Mouse (Mus musculus) kidney, postnatal 0 days (tissue): ENCODE data around the gene Tradd. TPM values are rescaled to one million over a fixed set of nuclear protein-coding genes. Genes with fewer than 3 reads are reported as not detected.
A peak's percentile ranks its signal among the peaks of the same experiment; 100 is the strongest.
"Not testable (repeated sequence)": the region's sequence is repeated elsewhere in the genome, so short reads cannot be mapped to it uniquely, and the experiment has no call there.

Source experiments
- ATAC-seq: fragments of 200-750 bp; cut with Nextera tagmentation; replicated peaks from 2 replicates; pipeline ENCODE4 v1.8.0; 2017; ENCODE audit warnings: low read depth, moderate number of reproducible peaks, moderate TSS enrichment, moderate library complexity; ENCODE audit not compliant: low FRiP score
- DNase-seq: peaks from one replicate; pipeline ENCODE4 v3.0.0-alpha.2; 2016; ENCODE audit warnings: low spot score
- H3K27ac ChIP-seq: fragments of 300-500 bp; sonication (generic); 2 replicates; pipeline ENCODE4 v1.5.1; 2014; ENCODE audit warnings: mild to moderate bottlenecking
- H3K27me3 ChIP-seq: fragments of 300-500 bp; sonication (generic); 2 replicates; pipeline ENCODE4 v1.6.1; 2014; ENCODE audit warnings: low read length, mixed read lengths; ENCODE audit not compliant: insufficient read depth
- H3K36me3 ChIP-seq: fragments of 300-500 bp; sonication (generic); 2 replicates; pipeline ENCODE4 v1.6.1; 2014; ENCODE audit warnings: low read length, mixed read lengths; ENCODE audit not compliant: insufficient read depth
- H3K4me1 ChIP-seq: fragments of 300-500 bp; sonication (generic); replicated peaks from 2 replicates; pipeline ENCODE4 v1.6.1; 2014; ENCODE audit warnings: antibody characterized with exemption, low read length, mixed read lengths; ENCODE audit not compliant: insufficient read depth
- H3K4me2 ChIP-seq: fragments of 300-500 bp; sonication (generic); 2 replicates; pipeline ENCODE4 v1.6.1; 2014; ENCODE audit warnings: mild to moderate bottlenecking, low read length, moderate library complexity, mixed read lengths
- H3K4me3 ChIP-seq: fragments of 300-500 bp; sonication (generic); replicated peaks from 2 replicates; pipeline ENCODE4 v1.5.1; 2014; ENCODE audit warnings: low read depth, low read length
- H3K9ac ChIP-seq: fragments of 300-500 bp; sonication (generic); 2 replicates; pipeline ENCODE4 v1.6.1; 2014; ENCODE audit warnings: low read depth, low read length
- H3K9me3 ChIP-seq: fragments of 300-500 bp; sonication (generic); replicated peaks from 2 replicates; pipeline ENCODE4 v1.6.1; 2016; ENCODE audit warnings: low read length, inconsistent platforms, mixed read lengths
- CTCF ChIP-seq: IDR thresholded peaks from 2 replicates; pipeline ENCODE4 v1.5.1; 2016; ENCODE audit warnings: antibody characterized with exemption, low read depth, mild to moderate bottlenecking, moderate library complexity
- WGBS: fragments of 180-500 bp; shearing (Covaris S2); extraction: QIAGEN DNeasy Blood & Tissue Kit; methylation state at CpG from one replicate; pipeline ENCODE4 v1.1.7; 2014; 5-methylcytosine and 5-hydroxymethylcytosine counted together
- polyA plus RNA-seq: library from polyadenylated mRNA; unstranded; fragments of >200 nt; fragmentation: Nextera tagmentation; extraction: Ambion mirVana; gene quantifications from 2 replicates; pipeline ENCODE4 v1.2.1, GENCODE M21; 2015

The Tradd gene
- polyA plus RNA-seq, 1 experiment from 2014 or later: 21.8 TPM

DNA sequence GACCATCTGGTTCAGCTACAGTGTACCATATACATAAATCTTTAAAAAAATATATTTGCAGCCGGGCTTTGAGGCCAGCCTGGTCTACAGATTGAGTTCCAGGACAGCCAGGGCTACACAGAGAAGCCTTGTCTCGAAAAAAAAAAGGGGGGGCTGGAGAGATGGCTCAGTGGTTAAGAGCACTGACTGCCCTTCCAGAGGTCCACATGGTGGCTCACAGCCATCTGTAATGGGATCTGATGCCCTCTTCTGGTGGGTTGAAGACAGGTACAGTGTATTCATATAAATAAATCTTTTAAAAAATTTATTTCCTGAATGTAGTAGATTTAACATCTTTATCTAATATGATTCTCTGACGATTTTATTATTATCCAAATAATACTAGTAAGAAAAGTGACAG, 27.4 kb upstream of the Tradd start:
- not testable (repeated sequence) for ATAC-seq, H3K27ac ChIP-seq, H3K4me3 ChIP-seq, H3K4me2 ChIP-seq, H3K9me3 ChIP-seq, H3K36me3 ChIP-seq, H3K27me3 ChIP-seq, H3K9ac ChIP-seq, DNase-seq
- WGBS: 73% methylated on average over 3 of the region's 3 CpGs
- TF ChIP-seq CTCF: peak; percentile 33; the same call in 1 of the 2 replicates
- peaks cover 18% of the 10 kb centered on the region for H3K4me1 ChIP-seq

DNA sequence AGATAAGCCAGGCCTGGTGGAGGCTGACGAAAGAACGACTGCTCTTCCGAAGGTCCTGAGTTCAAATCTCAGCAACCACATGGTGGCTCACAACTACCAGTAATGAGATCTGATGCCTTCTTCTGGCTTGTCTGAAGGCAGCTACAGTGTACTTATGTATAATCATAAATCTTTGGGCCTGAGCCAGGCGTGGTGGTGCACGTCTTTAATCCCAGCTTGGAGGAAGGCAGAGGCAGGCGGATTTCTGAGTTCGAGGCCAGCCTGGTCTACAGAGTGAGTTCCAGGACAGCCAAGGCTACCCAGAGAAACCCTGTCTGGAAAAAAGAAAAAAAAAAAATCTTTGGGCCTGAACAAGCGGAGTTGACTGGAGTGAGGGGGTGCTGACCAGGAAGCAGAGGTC, 27.0 kb upstream of the Tradd start:
- not testable (repeated sequence) for H3K27me3 ChIP-seq, H3K36me3 ChIP-seq, H3K27ac ChIP-seq, DNase-seq, H3K4me2 ChIP-seq, H3K4me3 ChIP-seq, H3K9ac ChIP-seq, ATAC-seq, H3K9me3 ChIP-seq
- peaks cover 18% of the 10 kb centered on the region for H3K4me1 ChIP-seq
- 80% methylated on average over 8 of the region's 8 CpGs for WGBS

DNA sequence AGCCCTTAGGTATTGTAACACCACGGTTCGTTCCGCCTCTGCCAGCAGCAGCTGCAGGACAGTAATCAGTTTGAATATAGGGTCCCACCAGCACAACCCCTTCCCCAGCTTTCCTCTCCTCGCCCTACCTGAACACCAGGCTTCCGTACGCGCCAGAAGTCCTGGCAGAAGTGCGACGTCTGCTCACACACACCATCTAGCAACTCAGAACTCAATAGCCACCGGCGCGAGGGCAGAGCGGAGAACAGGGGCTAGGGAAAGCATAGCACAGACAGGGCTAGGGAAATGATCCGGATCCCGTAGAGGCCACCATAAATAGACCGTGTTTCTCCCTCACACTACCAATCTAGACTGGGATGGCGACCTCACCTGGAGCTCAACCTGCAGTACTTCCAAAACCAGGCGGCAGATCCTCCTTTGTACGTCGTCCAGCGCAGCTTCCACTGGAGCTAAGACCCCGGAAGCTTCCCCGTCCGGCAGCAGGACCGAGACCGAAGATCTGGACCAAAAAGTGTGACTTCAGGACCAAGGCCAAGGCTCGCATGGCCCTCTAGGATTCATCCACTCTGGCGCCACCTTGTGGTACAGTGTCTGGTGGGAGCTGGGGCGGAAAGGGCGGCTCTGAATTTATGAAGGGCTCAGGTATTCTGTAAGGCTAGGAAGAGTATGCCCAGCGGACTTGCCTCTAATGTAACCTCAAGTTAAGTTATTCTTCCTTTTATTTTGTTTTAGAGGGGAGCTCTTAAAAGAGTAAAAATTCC, 26.3 kb upstream of the Tradd start:
- WGBS: 9% methylated on average over 31 of the region's 31 CpGs
- H3K4me3 ChIP-seq: peak overlapping the region; percentile 49; the same call in 1 of the 2 replicates
- peaks cover 18% of the 10 kb centered on the region for H3K4me1 ChIP-seq
- ATAC-seq (no peak), DNase-seq (peak; percentile 94)
- H3K27ac ChIP-seq: no peak overlapping the region
- no peaks in the 10 kb centered on the region for H3K9me3 ChIP-seq
- peak; percentile 97 for TF ChIP-seq CTCF
- peak overlapping the region; percentile 81 for H3K4me2 ChIP-seq
- H3K36me3 ChIP-seq: no peaks in the 10 kb centered on the region
- H3K27me3 ChIP-seq: peaks cover 4% of the 10 kb centered on the region; the same call in 1 of the 2 replicates
- no peak overlapping the region for H3K9ac ChIP-seq

- H3K27me3 ChIP-seq: peaks cover 4% of the 10 kb centered on the region; the same call in 1 of the 2 replicates
- peak within 1 kb of the TSS; percentile 49 for H3K4me3 ChIP-seq
- H3K9me3 ChIP-seq: no peaks in the 10 kb centered on the region
- TF ChIP-seq CTCF: peak; percentile 69
- no peaks in the 10 kb centered on the region for H3K36me3 ChIP-seq
- H3K9ac ChIP-seq: peak within 1 kb of the TSS; percentile 46; the same call in 1 of the 2 replicates
- peak within 1 kb of the TSS; percentile 71 for H3K27ac ChIP-seq
- ATAC-seq (peak; percentile 53), DNase-seq (peak; percentile 58)
- H3K4me2 ChIP-seq: peak within 1 kb of the TSS; percentile 81
- peaks cover 18% of the 10 kb centered on the region for H3K4me1 ChIP-seq
- WGBS: 4% methylated on average over 43 of the region's 43 CpGs
Measured at GRCm38 (mm10) chr8:105289805-105290460, 25.5 kb upstream of the Tradd start, which contains the start of gene 4931428F04Rik. Gene 4931428F04Rik, minus strand, starts transcription at chr8:105289864.

DNA sequence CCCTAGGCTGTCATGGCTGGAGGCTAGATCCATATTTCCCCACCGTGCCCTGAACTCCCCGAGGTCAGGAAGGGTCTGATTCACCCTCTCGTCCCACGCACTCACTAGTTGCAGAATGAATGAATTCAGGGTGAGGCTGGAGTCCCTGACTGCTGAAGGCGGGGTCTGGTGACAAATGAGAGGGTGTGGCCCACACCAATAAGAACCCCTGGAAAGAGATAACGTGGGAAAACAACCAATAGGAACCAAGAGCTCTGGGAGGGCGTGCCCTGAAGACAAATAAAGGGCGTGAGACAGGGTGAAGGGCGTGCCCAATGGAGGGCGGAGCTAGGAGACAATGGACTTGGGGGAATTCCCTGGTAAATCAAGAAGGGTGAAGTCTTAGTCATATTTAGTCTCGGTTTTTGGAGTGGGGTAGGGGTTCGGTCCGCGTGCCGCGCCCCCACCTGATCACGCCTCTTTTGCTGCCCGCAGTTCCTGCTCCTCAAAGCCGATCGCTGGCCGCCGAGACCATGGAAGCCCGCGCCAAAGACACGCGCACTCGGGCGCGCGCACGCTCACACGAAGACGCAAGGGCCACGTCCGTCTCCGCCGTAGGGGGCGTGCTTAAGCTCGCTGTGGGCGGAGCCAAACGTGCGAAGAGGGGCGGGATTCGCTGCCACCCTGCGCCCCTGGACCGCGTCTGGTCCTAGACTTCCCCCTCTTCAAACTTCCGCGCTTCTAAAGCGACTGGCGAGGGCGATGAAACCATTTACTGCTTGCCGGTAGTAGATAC, 24.7 kb upstream of the Tradd start:
- ATAC-seq (peak; percentile 90), DNase-seq (peak; percentile 98)
- H3K4me3 ChIP-seq: peak overlapping the region; percentile 49
- H3K4me2 ChIP-seq: peak overlapping the region; percentile 81
- peak; percentile 51 for TF ChIP-seq CTCF
- WGBS: under 1% methylated on average over 53 of the region's 53 CpGs
- peaks cover 18% of the 10 kb centered on the region for H3K4me1 ChIP-seq
- H3K9me3 ChIP-seq: no peaks in the 10 kb centered on the region
- H3K27me3 ChIP-seq: peaks cover 4% of the 10 kb centered on the region; the same call in 1 of the 2 replicates
- H3K36me3 ChIP-seq: no peaks in the 10 kb centered on the region
- H3K27ac ChIP-seq: peak overlapping the region; percentile 71
- H3K9ac ChIP-seq: peak overlapping the region; percentile 46; the same call in 1 of the 2 replicates

GRCm38 (mm10) chr8:105288231-105288630, 23.8 kb upstream of the Tradd start:
- H3K4me3 ChIP-seq: no peak overlapping the region
- no peak for ATAC-seq
- WGBS: 86% methylated on average over 5 of the region's 5 CpGs

More at GRCm38 (mm10) chr8:105288231-105288630, 23.8 kb upstream of the Tradd start:
- Histone ChIP-seq H3K9me3 (no peaks in the 10 kb centered on the region), H3K27me3 (peaks cover 4% of the 10 kb centered on the region; the same call in 1 of the 2 replicates), H3K9ac (no peak overlapping the region), H3K27ac (no peak overlapping the region), H3K36me3 (no peaks in the 10 kb centered on the region), H3K4me1 (peaks cover 18% of the 10 kb centered on the region), H3K4me2 (no peak overlapping the region)
- DNase-seq: no peak
- TF ChIP-seq CTCF: 0 out of 2 replicates have a peak, but pooled peaks have one; percentile 6
